Mouse (Mus musculus) gastrocnemius, postnatal 14 days (tissue): ENCODE results near the gene Jpt1. TPM values are rescaled to one million over a fixed set of nuclear protein-coding genes. Genes with fewer than 3 reads are reported as not detected.

ENCODE experiments used
- DNase-seq: peaks from one replicate; pipeline ENCODE4 v3.0.0; 2021; ENCODE audit warnings: mixed read lengths
- intact Hi-C: fragments of 180-260 bp; cut with DNase I; formaldehyde crosslinking; loops from one replicate; pipeline ENCODE4 v1.15.1; 2025; ENCODE audit warnings: low total_unique reads
- microRNA-seq, 2 experiments: library from miRNA; unstranded; fragments of <30 nt; microRNA quantifications; one replicate each; pipeline ENCODE4 v1.2.0; 2021
- total RNA-seq, 2 experiments: library from RNA; stranded (reverse); gene quantifications; 2 replicates each; pipeline ENCODE4 v1.2.3; 2021

The Jpt1 gene
- total RNA-seq, 2 experiments from 2014 or later, result 84.9 to 97.5 TPM

- intact Hi-C loops, result no loop called here
- no peak for DNase-seq
These were observed 61.8 kb downstream of the Jpt1 start for GRCm38 (mm10) chr11:115452281-115452860.

- intact Hi-C loops, result no loop called here
- DNase-seq, result no peak
These were observed 62.4 kb downstream of the Jpt1 start for GRCm38 (mm10) chr11:115451781-115452241.

GRCm38 (mm10) chr11:115450176-115450575 lies 64.0 kb downstream of the Jpt1 start:
- intact Hi-C loops, result no loop called here
- DNase-seq, result no peak

GRCm38 (mm10) chr11:115448998-115449397 lies 65.2 kb downstream of the Jpt1 start:
- intact Hi-C loops, result no loop called here
- DNase-seq, result no peak

- no peak for DNase-seq
- intact Hi-C loops, result no loop called here
These were observed 66.1 kb downstream of the Jpt1 start for GRCm38 (mm10) chr11:115448075-115448474.

Small RNA genes within 50 kb of the gene (microRNA-seq; reads per million reads assigned to microRNA genes)
- gene Mir3968, result 0 reads per million in 2 experiments

Other genes with a start within 250 kb of the Jpt1 start
- not detected for gene Grin2c, start 247.1 kb downstream of the Jpt1 start, total RNA-seq
- 1 to 10 TPM; 5.4 to 6.0 TPM for gene Fdxr, start 237.3 kb downstream of the Jpt1 start, total RNA-seq
- gene Fads6, start 216.7 kb downstream of the Jpt1 start, total RNA-seq, result 1 to 10 TPM; 1.6 to 1.7 TPM
- not detected for gene Otop2, start 207.2 kb downstream of the Jpt1 start, total RNA-seq
- gene Ush1g, start 192.3 kb downstream of the Jpt1 start, total RNA-seq, result under 1 TPM; 0.25 to 0.73 TPM
- gene Otop3, start 179.7 kb downstream of the Jpt1 start, total RNA-seq, result not detected
- 1 to 10 TPM; 2.9 to 4.3 TPM for gene Hid1, start 146.6 kb downstream of the Jpt1 start, total RNA-seq
- gene Cdr2l, start 132.5 kb downstream of the Jpt1 start, total RNA-seq, result 1 to 10 TPM; 4.8 to 8.3 TPM
- gene Mrpl58, start 110.6 kb downstream of the Jpt1 start, total RNA-seq, result 100 to 1,000 TPM; 103 to 107 TPM
- gene Atp5h, start 94.4 kb downstream of the Jpt1 start, total RNA-seq, result 1,000 to 10,000 TPM; 1,042 to 1,140 TPM
- 10 to 100 TPM; 12.8 to 15.5 TPM for gene Kctd2, start 94.3 kb downstream of the Jpt1 start, total RNA-seq
- gene Trim80, start 73.8 kb downstream of the Jpt1 start, total RNA-seq, result not detected
- gene Slc16a5, start 51.9 kb downstream of the Jpt1 start, total RNA-seq, result not detected
- 1 to 10 TPM; 1.4 TPM for gene Armc7, start 38.7 kb downstream of the Jpt1 start, total RNA-seq
- 10 to 100 TPM; 11.9 to 15.1 TPM for gene Nt5c, start 22.5 kb downstream of the Jpt1 start, total RNA-seq
- gene Sumo2, start 21.9 kb upstream of the Jpt1 start, total RNA-seq, result 100 to 1,000 TPM; 121 to 143 TPM
- gene Nup85, start 50.0 kb upstream of the Jpt1 start, total RNA-seq, result 10 to 100 TPM; 14.7 to 18.9 TPM
- gene Mrps7, start 89.5 kb upstream of the Jpt1 start, total RNA-seq, result 10 to 100 TPM; 63.6 to 65.4 TPM
- 10 to 100 TPM; 10.9 to 13.2 TPM for gene Gga3, start 89.7 kb upstream of the Jpt1 start, total RNA-seq
- gene Mif4gd, start 98.6 kb upstream of the Jpt1 start, total RNA-seq, result 10 to 100 TPM; 35.7 to 42.9 TPM
- 10 to 100 TPM; 40.9 to 45.2 TPM for gene Slc25a19, start 113.9 kb upstream of the Jpt1 start, total RNA-seq
- 10 to 100 TPM; 76.5 to 93.9 TPM for gene Grb2, start 194.2 kb upstream of the Jpt1 start, total RNA-seq